Mouse (Mus musculus): ENCODE data around the gene Scaf1. TPM values are rescaled to one million over a fixed set of nuclear protein-coding genes. Genes with fewer than 3 reads are reported as not detected.

Gene Scaf1
- total and polyA plus RNA-seq, 3 experiments = 17.7 to 81.5 (median 34.4) TPM

DNA sequence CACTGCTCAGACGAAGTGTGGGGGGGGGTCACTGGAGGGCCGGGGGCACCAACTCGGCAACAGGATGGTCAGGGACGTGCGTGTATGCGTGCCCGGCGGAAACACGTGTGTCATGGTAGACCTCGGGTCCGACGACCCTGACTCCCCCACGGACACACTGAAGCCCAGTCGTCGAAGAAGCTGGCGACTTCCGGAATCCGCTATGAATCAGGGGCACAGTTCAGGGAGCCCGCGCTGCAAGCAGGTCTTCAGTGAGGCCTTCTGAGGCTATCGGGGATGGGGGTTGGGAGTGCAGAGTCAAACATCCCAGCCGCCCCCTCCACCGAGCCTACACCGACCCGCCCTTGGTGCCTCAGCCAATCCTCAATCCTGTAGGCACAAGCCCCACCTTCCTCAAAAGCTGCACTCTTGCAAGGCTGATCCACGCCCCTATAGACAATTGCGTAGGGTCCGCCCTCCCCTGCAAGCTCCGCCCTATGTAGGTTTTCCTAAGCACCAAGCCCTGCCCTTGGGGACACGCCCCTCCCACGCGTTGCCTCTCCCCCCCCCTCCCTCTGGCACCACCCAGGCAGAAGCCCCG, 37.9 kb upstream of the Scaf1 start (continued):
- TF ChIP-seq CHD2 (IDR thresholded peaks at IDR 0.05; ENCODE audit: low read length) = peak; percentile 70; the same call in 1 of the 2 replicates
- TF ChIP-seq ZMIZ1 (IDR thresholded peaks at IDR 0.05; ENCODE audit: low read depth, low read length) = peak; percentile 95
- TF ChIP-seq POLR2A (IDR thresholded peaks at IDR 0.05; ENCODE audit: control insufficient read depth in 1 of 2, insufficient read depth in 1 of 2, low read depth in 1 of 2, low read length in 2 of 2, poor library complexity in 1 of 2) = peak; percentile 63 to 96; a peak in 3 of 4 replicates
- TF ChIP-seq BHLHE40 (IDR thresholded peaks at IDR 0.05; ENCODE audit: borderline replicate concordance, low read depth, low read length) = no peak
- no peak; the same call in 1 of the 2 replicates for TF ChIP-seq KAT2A (conservative IDR thresholded peaks at IDR 0.05; ENCODE audit: low read depth, low read length)
- TF ChIP-seq SIN3A (IDR thresholded peaks at IDR 0.05; ENCODE audit: low read length) = peak; percentile 75
- TF ChIP-seq POLR2AphosphoS2 (IDR thresholded peaks at IDR 0.05; ENCODE audit: low read length) = peak; percentile 97
- no peak for TF ChIP-seq SMC3 (IDR thresholded peaks at IDR 0.05; ENCODE audit: low read depth, low read length)
- TF ChIP-seq MEF2A (IDR thresholded peaks at IDR 0.05; ENCODE audit: extremely low read depth, insufficient replicate concordance, low read depth, low read length, poor library complexity, severe bottlenecking) = no peak
- no peak for TF ChIP-seq RAD21 (IDR thresholded peaks at IDR 0.05; ENCODE audit: low read depth, low read length)
- peak; percentile 94 for TF ChIP-seq MAZ (IDR thresholded peaks at IDR 0.05; ENCODE audit: low read depth, low read length)
- 0 out of 4 replicates have a peak, but pooled peaks of 1 of the 2 experiments have one; percentile 26 for TF ChIP-seq EP300 (IDR thresholded peaks at IDR 0.05; ENCODE audit: low read depth in 1 of 2, low read length in 2 of 2)
- no peak for TF ChIP-seq TAL1 (IDR thresholded peaks at IDR 0.05; ENCODE audit: low read length)
- TF ChIP-seq ZC3H11A (IDR thresholded peaks at IDR 0.05; ENCODE audit: low read depth, low read length) = no peak
- no peak for TF ChIP-seq ETS1 (IDR thresholded peaks at IDR 0.05; ENCODE audit: low read depth, low read length)
- peak; percentile 48; the same call in 1 of the 2 replicates for TF ChIP-seq USF1 (IDR thresholded peaks at IDR 0.05; ENCODE audit: low read depth, low read length)
- TF ChIP-seq JUND (IDR thresholded peaks at IDR 0.05; ENCODE audit: low read depth, low read length) = no peak
- TF ChIP-seq USF2 (IDR thresholded peaks at IDR 0.05; ENCODE audit: borderline replicate concordance in 1 of 2, insufficient read depth in 1 of 2, low read depth in 1 of 2, low read length in 2 of 2) = no peak
- peak; percentile 84 for TF ChIP-seq TCF12 (IDR thresholded peaks at IDR 0.05; ENCODE audit: low read depth, low read length)
- TF ChIP-seq ZKSCAN1 (IDR thresholded peaks at IDR 0.05; ENCODE audit: low read depth, low read length) = no peak

GRCm38 (mm10) chr7:45053117-45053930, 37.2 kb upstream of the Scaf1 start:
- H3K79me2 ChIP-seq (ENCODE audit: control insufficient read depth, insufficient read depth, low read length, poor library complexity) = peaks cover 25% of the 10 kb centered on the region
- peak overlapping the region; percentile 81 for H3K9ac ChIP-seq (ENCODE audit: control insufficient read depth, low read depth, low read length, poor library complexity, severe bottlenecking)
- H3K36me3 ChIP-seq (ENCODE audit: control insufficient read depth in 1 of 2, insufficient read depth in 2 of 2, low read length in 2 of 2) = peaks cover 0 to 5% of the 10 kb centered on the region in 2 experiments; a peak in 2 of 4 replicates
- H3K4me1 ChIP-seq (ENCODE audit: control insufficient read depth in 1 of 2, insufficient read depth in 2 of 2, low read length in 2 of 2) = peaks cover 3 to 15% of the 10 kb centered on the region in 2 experiments; a peak in 3 of 4 replicates
- no peaks in the 10 kb centered on the region for H3K9me3 ChIP-seq (replicated peaks; ENCODE audit: insufficient read depth, low read length)
- H3K27ac ChIP-seq (ENCODE audit: control insufficient read depth, low read depth, low read length) = peak overlapping the region; percentile 95
- TF ChIP-seq MAZ (IDR thresholded peaks at IDR 0.05; ENCODE audit: low read depth, low read length) (peak; percentile 96), POLR2AphosphoS2 (IDR thresholded peaks at IDR 0.05; ENCODE audit: low read length) (0 out of 2 replicates have a peak, but pooled peaks have one; percentile 29), RAD21 (IDR thresholded peaks at IDR 0.05; ENCODE audit: low read depth, low read length) (no peak), UBTF (IDR thresholded peaks at IDR 0.05; ENCODE audit: borderline replicate concordance, insufficient read depth, low read depth, low read length) (no peak), TCF12 (IDR thresholded peaks at IDR 0.05; ENCODE audit: low read depth, low read length) (peak; percentile 39; the same call in 1 of the 2 replicates), ZMIZ1 (IDR thresholded peaks at IDR 0.05; ENCODE audit: low read depth, low read length) (no peak), TBP (IDR thresholded peaks at IDR 0.05; ENCODE audit: low read depth, low read length) (peak; percentile 39; the same call in 1 of the 2 replicates), ZNF384 (IDR thresholded peaks at IDR 0.05; ENCODE audit: low read depth, low read length) (peak; percentile 94), POLR2A (IDR thresholded peaks at IDR 0.05; ENCODE audit: control insufficient read depth in 1 of 2, insufficient read depth in 1 of 2, low read depth in 1 of 2, low read length in 2 of 2, poor library complexity in 1 of 2) (peak; percentile 19 to 63; a peak in 3 of 4 replicates), BHLHE40 (IDR thresholded peaks at IDR 0.05; ENCODE audit: borderline replicate concordance, low read depth, low read length) (0 out of 2 replicates have a peak, but pooled peaks have one; percentile 11), ZKSCAN1 (IDR thresholded peaks at IDR 0.05; ENCODE audit: low read depth, low read length) (0 out of 2 replicates have a peak, but pooled peaks have one; percentile 47), MAX (IDR thresholded peaks at IDR 0.05; ENCODE audit: low read length) (peak; percentile 14; the same call in 1 of the 2 replicates), ETS1 (IDR thresholded peaks at IDR 0.05; ENCODE audit: low read depth, low read length) (0 out of 2 replicates have a peak, but pooled peaks have one; percentile 11), HCFC1 (IDR thresholded peaks at IDR 0.05; ENCODE audit: low read depth, low read length) (peak; percentile 72), NELFE (IDR thresholded peaks at IDR 0.05; ENCODE audit: low read depth, low read length) (peak; percentile 54)
- H3K4me3 ChIP-seq (ENCODE audit: control insufficient read depth in 1 of 2, insufficient read depth in 1 of 2, low read depth in 2 of 2, low read length in 2 of 2) = peak overlapping the region; percentile 73 to 93
- DNase-seq (ENCODE audit: low read depth, low spot score) = peak; percentile 90
- H3K27me3 ChIP-seq (ENCODE audit: control insufficient read depth in 1 of 2, insufficient read depth in 2 of 2, low read length in 2 of 2) = no peaks in the 10 kb centered on the region

Data from MEL (cell line).